Comparison of ENCODE assay signal across 8 mouse cellular contexts in genomic region chr17:16900791-16901190, GRCm38 (mm10).
DNase-seq lines count a peak whose midpoint lies in the region; ATAC-seq and TF ChIP-seq lines count a peak whose summit lies in the region.

No protein-coding gene starts in this region.

- WGBS in forebrain, embryonic 12.5 days = 66% methylated on average over 2 of the region's 2 CpGs
- WGBS in forebrain, embryonic 10.5 days = 68% methylated on average over 2 of the region's 2 CpGs
- 76% methylated on average over 2 of the region's 2 CpGs for WGBS in thymus, adult 2 months
- WGBS in large intestine, adult 2 months = 58% methylated on average over 2 of the region's 2 CpGs

- H3K27me3 ChIP-seq in forebrain, embryonic 12.5 days = no peaks in the 10 kb centered on the region
- H3K27me3 ChIP-seq in forebrain, embryonic 10.5 days (ENCODE audit: poor library complexity, severe bottlenecking) = no peaks in the 10 kb centered on the region
- H3K27me3 ChIP-seq in thymus, adult 2 months (ENCODE audit: control insufficient read depth, insufficient read depth, low read length) = no peaks in the 10 kb centered on the region

- H3K27ac ChIP-seq in forebrain, embryonic 12.5 days = no peak overlapping the region
- no peak overlapping the region for H3K27ac ChIP-seq in forebrain, embryonic 10.5 days
- H3K27ac ChIP-seq in thymus, adult 2 months (ENCODE audit: control insufficient read depth, insufficient read depth, low read length) = no peak overlapping the region

- 0 out of 2 replicates have a peak, but pooled peaks cover 3% of the 10 kb centered on the region for H3K9me3 ChIP-seq in forebrain, embryonic 12.5 days
- H3K9me3 ChIP-seq in forebrain, embryonic 10.5 days = peaks cover 7% of the 10 kb centered on the region; the same call in 1 of the 2 replicates

- H3K9ac ChIP-seq in forebrain, embryonic 12.5 days = no peak overlapping the region

- no peak for TF ChIP-seq CTCF in thymus, adult 2 months (IDR thresholded peaks at IDR 0.05; ENCODE audit: borderline replicate concordance, control insufficient read depth, extremely low read depth, insufficient read depth, low read length, poor library complexity)

- no peak for DNase-seq in forebrain, embryonic 10.5 days (ENCODE audit: extremely low spot score, low spot score)
- peak; percentile 11 for DNase-seq in thymus, adult 2 months
- no peak for DNase-seq in thymus, adult 18-20 months
- DNase-seq in embryo, embryonic 10 days (ENCODE audit: low spot score) = peak; percentile 53
- DNase-seq in large intestine, adult 2 months (ENCODE audit: low read depth, low spot score) = peak; percentile 19
- DNase-seq in lung, postnatal 36 days = peak; percentile 68

- no peak for TF ChIP-seq POLR2A in thymus, adult 2 months (IDR thresholded peaks at IDR 0.05; ENCODE audit: control insufficient read depth, extremely low read depth, insufficient read depth, low read length, poor library complexity)

- H3K36me3 ChIP-seq in forebrain, embryonic 12.5 days (replicated peaks) = no peaks in the 10 kb centered on the region
- no peaks in the 10 kb centered on the region for H3K36me3 ChIP-seq in forebrain, embryonic 10.5 days (replicated peaks)
- H3K36me3 ChIP-seq in thymus, adult 2 months (ENCODE audit: control insufficient read depth, insufficient read depth, low read length) = no peaks in the 10 kb centered on the region

- no peak overlapping the region for H3K4me2 ChIP-seq in forebrain, embryonic 12.5 days

- no peak overlapping the region for H3K4me3 ChIP-seq in forebrain, embryonic 12.5 days (replicated peaks)
- H3K4me3 ChIP-seq in forebrain, embryonic 10.5 days = no peak overlapping the region
- H3K4me3 ChIP-seq in thymus, adult 2 months (ENCODE audit: control insufficient read depth, insufficient read depth, low read length) = no peak overlapping the region

- no peaks in the 10 kb centered on the region for H3K4me1 ChIP-seq in forebrain, embryonic 12.5 days
- H3K4me1 ChIP-seq in forebrain, embryonic 10.5 days = no peaks in the 10 kb centered on the region
- no peaks in the 10 kb centered on the region for H3K4me1 ChIP-seq in thymus, adult 2 months (replicated peaks; ENCODE audit: control insufficient read depth, insufficient read depth, low read length)

- ATAC-seq in forebrain, embryonic 12.5 days (ENCODE audit: low FRiP score) = 0 out of 2 replicates have a peak, but pooled peaks have one; percentile 57
- no peak for ATAC-seq in activated CD4-positive, CD25-positive, alpha-beta regulatory T cell, adult 4 months

Comparison
In these comparisons a context has a peak if more than half of its experiments do, and no peak if none do; other contexts are left out.
1. DNase-seq: peak in thymus, adult 2 months (single experiment), embryo, embryonic 10 days (single experiment), large intestine, adult 2 months (single experiment) and lung, postnatal 36 days (single experiment); none in forebrain, embryonic 10.5 days (single experiment) and thymus, adult 18-20 months (0 of 2).